Mouse (Mus musculus) embryonic fibroblast, embryonic 13.5 days (primary cell): Measurements from ENCODE around the gene Edc3.

Experiments
- CTCF ChIP-seq: IDR thresholded peaks from 2 replicates; pipeline ENCODE4 v1.5.1; 2011; ENCODE audit warnings: mild to moderate bottlenecking, control low read depth, low read length, moderate library complexity, borderline replicate concordance; ENCODE audit not compliant: insufficient read depth
- POLR2A ChIP-seq: IDR thresholded peaks from 2 replicates; pipeline ENCODE4 v1.6.1; 2011; ENCODE audit warnings: low read depth, mild to moderate bottlenecking, control low read depth, low read length, moderate library complexity

DNA sequence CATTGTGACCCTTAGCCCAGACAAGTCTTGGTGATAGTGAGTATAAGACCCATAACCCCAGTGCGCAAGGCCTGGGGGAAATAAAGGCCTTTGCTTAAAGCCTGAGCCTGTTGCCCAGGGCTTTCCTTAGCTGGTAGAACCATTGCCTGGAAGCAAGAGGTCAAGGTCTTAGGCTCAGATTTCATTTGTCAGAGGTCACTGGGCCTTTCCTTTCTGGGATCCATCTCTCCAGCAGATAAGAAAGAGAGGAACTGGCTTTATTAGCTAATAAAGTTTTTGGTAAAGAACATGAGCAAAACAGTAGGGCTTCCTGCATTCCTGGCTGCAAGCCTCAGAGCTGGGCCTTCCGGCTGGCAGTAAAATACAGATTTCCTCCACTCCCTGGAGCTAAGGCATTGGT lies 14.2 kb upstream of the Edc3 start:
- TF ChIP-seq CTCF (no peak), POLR2A (no peak)
